ENCODE assay signal across 32 mouse cellular contexts in the genomic region with DNA sequence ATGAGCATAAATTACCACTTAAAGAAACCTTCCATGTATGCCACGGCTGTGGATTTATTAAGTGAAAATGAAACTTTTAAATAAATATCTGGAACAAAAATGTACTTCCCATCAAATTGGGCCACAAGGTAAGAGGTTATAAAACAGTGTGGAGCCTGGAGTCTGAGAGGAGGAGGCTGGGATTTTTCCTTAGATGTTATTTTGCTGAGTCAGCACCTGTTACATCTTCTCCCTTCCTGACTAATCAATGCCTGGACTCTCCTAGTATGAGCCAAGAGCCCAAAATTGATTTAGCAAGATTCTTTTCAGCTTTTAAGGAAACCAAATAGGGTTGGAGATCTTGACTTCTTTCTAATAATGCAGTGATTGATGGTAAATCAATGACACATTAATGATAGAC.
"Had no signal": no experiment of that assay in that cellular context is flagged by ENCODE, and none has a peak within 500 bp of the region (broad histone marks: within the 10 kb centered on the region; RNA-seq: fewer than 3 reads in every experiment).

No protein-coding gene starts in this region.

- H3K9me3 ChIP-seq: limb, embryonic 10.5 days; limb, embryonic 12.5 days; limb, embryonic 13.5 days; limb, embryonic 15.5 days; liver, embryonic 12.5 days; liver, embryonic 13.5 days; liver, embryonic 15.5 days; lung, embryonic 15.5 days; midbrain, embryonic 10.5 days; midbrain, embryonic 12.5 days; midbrain, embryonic 13.5 days; midbrain, embryonic 15.5 days; neural tube, embryonic 12.5 days had no signal

- H3K4me2 ChIP-seq: limb, embryonic 12.5 days; limb, embryonic 13.5 days; limb, embryonic 15.5 days; liver, embryonic 11.5 days; liver, embryonic 12.5 days; liver, embryonic 13.5 days; liver, embryonic 15.5 days; lung, embryonic 14.5 days; lung, embryonic 15.5 days; midbrain, embryonic 11.5 days; midbrain, embryonic 12.5 days; midbrain, embryonic 13.5 days; midbrain, embryonic 15.5 days; neural tube, embryonic 12.5 days had no signal

- H3K27ac ChIP-seq: limb, embryonic 10.5 days; limb, embryonic 12.5 days; limb, embryonic 13.5 days; limb, embryonic 15.5 days; liver, embryonic 12.5 days; liver, embryonic 13.5 days; liver, embryonic 14.5 days; liver, embryonic 15.5 days; lung, embryonic 15.5 days; macrophage; midbrain, embryonic 10.5 days; midbrain, embryonic 12.5 days; midbrain, embryonic 13.5 days; midbrain, embryonic 15.5 days; neural tube, embryonic 12.5 days had no signal

- H3K4me1 ChIP-seq: liver, embryonic 12.5 days; liver, embryonic 13.5 days; liver, embryonic 15.5 days; lung, embryonic 15.5 days; megakaryocyte, embryonic 14.5 days; midbrain, embryonic 10.5 days; midbrain, embryonic 12.5 days; midbrain, embryonic 13.5 days; midbrain, embryonic 15.5 days; neural tube, embryonic 12.5 days had no signal

- DNase-seq: left cerebral cortex, postnatal 4 days; liver; liver, embryonic 13.5 days; liver, postnatal 0 days; lung, adult 18-20 months; lung, adult 2 months; lung, embryonic 14.5 days; lung, postnatal 10 days; lung, postnatal 14 days; lung, postnatal 36 days; lung, postnatal 4 days; midbrain, embryonic 14.5 days had no signal

- H3K27me3 ChIP-seq: limb, embryonic 12.5 days; limb, embryonic 13.5 days; limb, embryonic 15.5 days; liver, embryonic 12.5 days; liver, embryonic 13.5 days; liver, embryonic 15.5 days; lung, embryonic 15.5 days; megakaryocyte, embryonic 14.5 days; midbrain, embryonic 12.5 days; midbrain, embryonic 13.5 days; midbrain, embryonic 15.5 days; neural tube, embryonic 12.5 days had no signal

- ATAC-seq: liver, embryonic 12.5 days; liver, postnatal 0 days; lung, postnatal 0 days; midbrain, embryonic 13.5 days; midbrain, embryonic 15.5 days; midbrain, embryonic 16.5 days had no signal

- H3K4me3 ChIP-seq: limb, embryonic 10.5 days; limb, embryonic 12.5 days; limb, embryonic 13.5 days; limb, embryonic 15.5 days; liver, embryonic 12.5 days; liver, embryonic 13.5 days; liver, embryonic 15.5 days; lung, embryonic 15.5 days; megakaryocyte, embryonic 14.5 days; midbrain, embryonic 10.5 days; midbrain, embryonic 12.5 days; midbrain, embryonic 13.5 days; midbrain, embryonic 15.5 days; myocyte; neural tube, embryonic 12.5 days had no signal

- H3K9ac ChIP-seq: limb, embryonic 12.5 days; limb, embryonic 13.5 days; limb, embryonic 15.5 days; liver, embryonic 12.5 days; liver, embryonic 13.5 days; liver, embryonic 14.5 days; liver, embryonic 15.5 days; liver, postnatal 0 days; lung, embryonic 14.5 days; lung, embryonic 15.5 days; midbrain, embryonic 12.5 days; midbrain, embryonic 13.5 days; midbrain, embryonic 15.5 days; neural tube, embryonic 12.5 days had no signal

- H3K36me3 ChIP-seq: limb, embryonic 10.5 days; limb, embryonic 12.5 days; limb, embryonic 13.5 days; limb, embryonic 15.5 days; liver, embryonic 12.5 days; liver, embryonic 13.5 days; liver, embryonic 15.5 days; lung, embryonic 15.5 days; midbrain, embryonic 10.5 days; midbrain, embryonic 12.5 days; midbrain, embryonic 13.5 days; midbrain, embryonic 15.5 days; neural tube, embryonic 12.5 days had no signal
